Mouse (Mus musculus) adrenal gland, adult 2 months (tissue): ENCODE measurements at regions not wholly inside any gene's neighbourhood (a gene's known extent, or its start where the extent isn't known, plus 50 kb on each side); places are given as distances from the start of the nearest gene placed in this dataset.
"Not testable (repeated sequence)": the region's sequence is repeated elsewhere in the genome, so short reads cannot be mapped to it uniquely, and the experiment has no call there.

Experiments
- DNase-seq: peaks from one replicate; pipeline ENCODE4 v3.0.0; 2021

DNA sequence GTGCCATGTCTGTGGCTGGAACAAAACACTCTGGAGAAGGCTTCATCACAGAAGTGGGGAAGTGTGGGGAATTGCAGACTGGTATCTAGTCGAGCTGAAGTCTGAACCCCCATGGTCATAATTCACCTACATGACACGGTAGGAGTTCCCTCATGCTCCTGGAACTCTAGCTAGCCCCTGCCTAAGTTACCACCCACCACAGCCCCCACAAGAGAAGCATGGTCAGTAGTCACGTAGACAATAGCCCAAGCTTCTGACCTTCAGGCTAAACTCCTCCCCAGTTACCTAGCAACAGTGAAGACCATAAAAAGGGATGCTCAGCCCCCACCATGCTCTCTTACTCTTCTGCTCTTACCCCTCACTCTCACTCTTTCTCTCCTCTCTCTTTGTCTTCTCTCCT lies 143.8 kb upstream of the Gm17728 start:
- not testable (repeated sequence) for DNase-seq

GRCm38 (mm10) chr17:9279481-9279880 lies 142.4 kb upstream of the Gm17728 start:
- no peak for DNase-seq

DNA sequence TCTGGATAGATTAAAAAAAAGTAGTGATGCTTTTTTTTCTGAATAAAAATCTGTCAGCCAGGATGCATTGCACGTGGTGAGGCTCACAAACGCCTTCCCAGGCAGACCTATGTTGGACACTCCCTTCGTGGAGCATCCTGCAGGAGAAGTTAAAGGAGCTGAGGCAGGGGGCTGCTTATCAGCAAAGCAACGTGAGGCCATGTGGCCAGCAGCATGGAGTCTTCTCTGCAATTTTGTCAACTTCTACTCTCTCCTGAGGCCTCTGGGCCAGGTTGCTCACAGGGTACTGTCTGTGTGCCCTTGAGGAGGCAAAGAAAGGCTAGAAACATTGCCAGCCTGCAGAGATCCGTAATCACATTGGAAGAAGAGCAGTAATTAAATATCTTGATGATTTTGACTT lies 140.0 kb upstream of the Gm17728 start:
- DNase-seq, result no peak

GRCm38 (mm10) chr17:9282333-9283176 lies 139.3 kb upstream of the Gm17728 start:
- no peak for DNase-seq

GRCm38 (mm10) chr17:9286431-9286830 lies 135.4 kb upstream of the Gm17728 start:
- no peak for DNase-seq

GRCm38 (mm10) chr17:9286834-9287233 lies 135.0 kb upstream of the Gm17728 start:
- no peak for DNase-seq

GRCm38 (mm10) chr17:9287682-9288081 lies 134.2 kb upstream of the Gm17728 start:
- no peak for DNase-seq

DNA sequence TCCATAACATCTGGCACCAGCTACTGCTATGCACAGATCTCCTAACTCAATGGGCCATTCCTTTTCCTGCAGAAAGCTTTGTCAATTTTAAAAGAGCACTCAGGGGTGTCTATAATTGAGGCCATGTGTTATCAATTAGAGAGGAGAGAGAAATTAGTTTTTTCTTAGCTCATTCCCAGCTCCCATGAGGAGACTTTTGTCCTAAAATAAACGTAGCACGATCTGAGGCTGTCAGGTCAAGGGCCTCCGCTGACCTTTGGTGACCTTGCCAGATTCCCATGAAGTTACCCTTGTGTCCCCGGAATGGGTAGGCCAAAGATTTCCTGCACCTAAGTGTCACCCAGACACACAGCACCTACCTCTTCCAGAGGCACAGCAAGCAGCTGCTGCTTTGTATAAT lies 130.3 kb upstream of the Gm17728 start:
- DNase-seq, result no peak

DNA sequence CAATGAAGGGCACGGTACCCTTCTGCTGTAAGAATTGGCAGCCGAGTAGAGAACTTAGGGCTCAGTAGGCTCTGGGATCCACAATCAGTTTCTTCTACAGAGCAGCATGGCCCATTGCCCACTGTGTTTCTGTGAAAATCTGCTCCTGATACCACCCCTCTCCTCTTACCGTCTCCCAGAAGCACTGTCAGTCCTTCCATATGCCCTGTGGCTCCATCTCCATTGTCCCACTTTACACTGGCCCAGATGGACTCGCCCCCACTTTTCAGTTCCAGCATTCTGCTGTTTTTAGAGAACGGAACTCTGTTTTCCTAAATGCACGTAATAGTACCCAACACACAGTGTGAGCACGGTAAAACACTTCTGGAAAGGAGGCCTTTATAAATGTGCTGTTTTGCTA lies 129.6 kb upstream of the Gm17728 start:
- DNase-seq, result no peak

DNA sequence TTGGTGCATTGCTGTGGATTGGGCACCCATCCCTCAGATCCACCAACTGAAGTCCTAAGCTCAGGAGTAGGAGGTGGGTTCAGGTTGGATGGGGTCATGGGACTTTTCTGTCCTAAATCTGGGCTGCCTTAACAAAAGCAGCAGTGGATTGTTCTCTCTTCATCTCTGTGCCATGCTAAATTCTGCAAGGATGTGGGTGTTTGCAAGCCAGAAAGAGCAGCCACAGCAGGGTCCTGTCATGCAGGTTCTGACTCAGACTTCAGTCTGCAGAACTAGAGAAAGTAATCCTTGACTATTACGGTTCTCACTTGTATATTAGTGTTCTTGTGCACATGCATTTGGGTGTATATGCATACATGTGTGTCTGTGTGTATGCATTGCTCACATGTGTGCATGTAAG lies 125.5 kb upstream of the Gm17728 start:
- no peak for DNase-seq

GRCm38 (mm10) chr17:9298231-9298630 lies 123.6 kb upstream of the Gm17728 start:
- no peak for DNase-seq

DNA sequence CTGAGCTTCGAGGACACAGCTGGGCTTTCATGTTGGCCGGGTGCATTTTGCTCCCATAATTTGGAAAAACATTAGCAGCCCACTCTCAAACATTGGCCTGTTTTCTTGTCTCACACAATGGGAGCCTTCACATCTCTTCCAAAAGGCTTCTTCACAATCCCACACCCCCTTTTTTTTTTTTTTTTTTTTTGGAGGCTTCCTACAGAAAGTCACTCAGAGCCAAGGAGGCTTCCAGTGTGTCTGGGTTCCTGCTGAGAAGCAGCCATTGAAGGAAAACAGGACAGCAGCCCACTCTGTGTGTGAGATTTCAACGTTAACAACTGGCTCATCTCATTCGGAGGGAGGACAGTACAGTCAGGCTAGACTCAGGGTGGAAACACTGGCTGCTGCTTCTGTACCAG lies 120.8 kb upstream of the Gm17728 start:
- no peak for DNase-seq

GRCm38 (mm10) chr17:9308507-9308906 lies 113.4 kb upstream of the Gm17728 start:
- DNase-seq, result no peak

DNA sequence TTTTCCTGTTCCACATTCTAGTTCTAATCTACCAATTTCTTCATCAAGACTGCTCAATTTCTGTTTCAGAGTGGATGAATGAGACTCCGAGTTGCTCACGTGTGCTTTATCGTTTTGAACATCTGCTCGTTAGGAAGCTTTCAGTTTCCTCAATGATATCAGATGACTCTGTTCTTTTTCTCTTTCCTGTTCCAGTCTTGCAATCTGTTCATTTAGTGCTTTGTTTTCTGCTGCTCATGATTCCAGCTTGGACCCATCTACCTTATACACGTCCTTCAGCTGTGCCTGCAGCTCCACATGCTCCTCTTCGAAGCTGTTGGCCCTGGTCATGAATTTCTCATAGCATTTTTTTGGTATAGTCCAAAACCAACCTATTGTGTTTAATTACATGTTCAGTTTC lies 99.1 kb upstream of the Gm17728 start:
- no peak for DNase-seq

DNA sequence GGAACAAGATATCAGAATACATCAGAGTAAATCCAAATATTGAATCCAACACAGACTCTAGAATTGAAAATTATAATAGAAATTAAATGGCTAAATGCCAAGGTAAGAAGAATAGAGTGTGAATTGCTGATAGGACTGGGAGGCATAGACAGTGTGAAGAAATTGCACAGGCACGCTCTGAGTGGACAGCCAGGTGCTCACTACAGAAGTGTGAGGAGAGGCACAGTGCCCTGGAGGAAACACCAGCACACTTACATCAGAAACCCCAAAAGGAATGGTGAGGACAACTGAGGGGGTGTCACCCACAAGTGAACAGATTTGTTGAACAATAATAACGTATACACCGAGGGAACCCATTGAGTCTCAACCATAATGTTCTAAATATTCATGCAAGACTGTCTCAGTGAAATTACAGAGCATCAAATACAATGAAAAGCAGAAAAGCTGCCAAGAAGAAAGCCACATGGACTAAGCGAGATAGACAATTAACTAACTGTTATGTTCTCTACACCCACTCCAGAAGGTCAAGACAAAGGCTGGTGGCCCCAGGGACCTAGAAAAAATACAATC lies 92.9 kb upstream of the Gm17728 start:
- DNase-seq, result no peak

- no peak for DNase-seq
Measured at GRCm38 (mm10) chr17:9357572-9358159, 64.2 kb upstream of the Gm17728 start.
